Mouse (Mus musculus): ENCODE data around the gene Adgrv1. TPM values are rescaled to one million over a fixed set of nuclear protein-coding genes. Genes with fewer than 3 reads are reported as not detected.
"Not testable (repeated sequence)": the region's sequence is repeated elsewhere in the genome, so short reads cannot be mapped to it uniquely, and the experiment has no call there.

The Adgrv1 gene
- polyA plus RNA-seq, 1 experiment from 2014 or later, result 9.5 TPM

DNA sequence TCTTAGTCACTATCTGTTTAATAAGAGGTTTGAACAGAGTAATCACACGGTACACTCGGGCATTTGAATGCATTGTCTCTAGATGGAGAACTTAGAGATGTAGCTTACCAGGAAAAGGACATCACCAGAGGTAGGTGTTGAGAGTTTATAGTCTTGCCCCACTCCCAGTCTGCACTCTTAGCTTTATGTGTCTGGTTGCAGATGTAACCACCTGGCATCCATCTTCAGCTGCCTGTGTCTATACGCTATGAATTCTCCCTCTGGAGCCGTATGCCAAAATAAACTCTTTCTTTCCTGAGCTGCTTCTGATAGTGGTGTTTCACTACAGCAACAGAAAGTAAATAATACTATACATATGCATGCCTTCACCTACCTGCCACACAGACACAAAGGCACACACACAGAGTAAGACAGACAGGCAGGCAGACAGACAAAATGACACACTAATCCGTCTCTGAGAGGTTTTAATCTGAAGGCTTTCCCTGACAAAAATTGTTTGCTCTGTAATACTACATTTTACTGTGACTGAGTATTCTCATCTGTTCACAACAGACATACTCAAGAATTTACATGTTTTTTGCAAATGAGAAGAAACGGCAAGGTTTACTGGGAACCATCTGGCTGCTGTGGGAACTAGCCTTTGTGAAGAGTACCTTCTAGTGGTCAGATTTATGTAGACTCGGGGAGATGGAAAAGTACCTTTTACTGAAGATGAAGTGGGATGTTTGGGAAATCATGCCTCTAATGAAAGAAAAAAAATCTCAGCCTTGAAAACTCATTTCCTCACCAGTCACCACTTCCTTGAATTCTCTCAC lies 318.4 kb downstream of the Adgrv1 start:
- Histone ChIP-seq H3K27ac (no peak overlapping the region), H3K27me3 (replicated peaks) (no peaks in the 10 kb centered on the region), H3K9ac (no peak overlapping the region), H3K36me3 (replicated peaks) (no peaks in the 10 kb centered on the region), H3K4me3 (no peak overlapping the region), H3K4me1 (no peaks in the 10 kb centered on the region), H3K9me3 (no peaks in the 10 kb centered on the region), H3K4me2 (no peak overlapping the region)
- peak; percentile 85 for ATAC-seq (replicated peaks)
- WGBS, result 62% methylated on average over 7 of the region's 7 CpGs

GRCm38 (mm10) chr13:81312148-81312547 lies 320.8 kb downstream of the Adgrv1 start:
- H3K27ac ChIP-seq, result no peak overlapping the region
- no peaks in the 10 kb centered on the region for H3K4me1 ChIP-seq
- ATAC-seq (replicated peaks), result no peak
- 80% methylated on average over 5 of the region's 5 CpGs for WGBS
- no peak overlapping the region for H3K9ac ChIP-seq
- H3K27me3 ChIP-seq (replicated peaks), result no peaks in the 10 kb centered on the region
- no peaks in the 10 kb centered on the region for H3K9me3 ChIP-seq
- no peak overlapping the region for H3K4me3 ChIP-seq
- no peak overlapping the region for H3K4me2 ChIP-seq
- no peaks in the 10 kb centered on the region for H3K36me3 ChIP-seq (replicated peaks)

- Histone ChIP-seq H3K27me3 (replicated peaks) (no peaks in the 10 kb centered on the region), H3K4me1 (no peaks in the 10 kb centered on the region), H3K4me3 (no peak overlapping the region), H3K4me2 (no peak overlapping the region), H3K9me3 (no peaks in the 10 kb centered on the region), H3K36me3 (replicated peaks) (no peaks in the 10 kb centered on the region), H3K27ac (no peak overlapping the region), H3K9ac (no peak overlapping the region)
- 97% methylated on average over 1 of the region's 1 CpGs for WGBS
- no peak for ATAC-seq (replicated peaks)
Measured at GRCm38 (mm10) chr13:81300851-81301250, 332.1 kb downstream of the Adgrv1 start.

DNA sequence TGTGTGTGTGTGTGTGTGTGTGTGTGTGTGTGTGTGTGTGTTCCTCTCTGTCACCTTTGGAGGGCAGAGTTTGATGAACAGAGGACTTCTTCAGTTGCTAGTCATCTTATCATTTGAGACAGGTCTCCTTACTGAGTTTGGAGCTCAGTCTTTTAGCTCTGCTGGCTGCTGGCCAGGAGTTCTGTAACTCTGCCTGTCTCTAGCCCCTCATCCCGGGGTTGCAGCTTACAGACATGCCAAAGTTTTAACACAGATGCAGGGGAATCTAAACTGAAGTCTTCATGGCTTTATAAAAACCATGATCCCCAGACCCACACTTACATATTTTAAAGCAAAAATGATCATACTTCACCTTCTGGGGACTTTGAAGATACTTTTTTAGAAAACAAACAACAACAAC lies 338.8 kb downstream of the Adgrv1 start:
- 75% methylated on average over 1 of the region's 1 CpGs for WGBS
- Histone ChIP-seq H3K4me3 (no peak overlapping the region), H3K9me3 (no peaks in the 10 kb centered on the region), H3K27me3 (replicated peaks) (no peaks in the 10 kb centered on the region), H3K4me2 (no peak overlapping the region), H3K36me3 (replicated peaks) (no peaks in the 10 kb centered on the region), H3K4me1 (no peaks in the 10 kb centered on the region), H3K9ac (no peak overlapping the region), H3K27ac (no peak overlapping the region)
- no peak for ATAC-seq (replicated peaks)

DNA sequence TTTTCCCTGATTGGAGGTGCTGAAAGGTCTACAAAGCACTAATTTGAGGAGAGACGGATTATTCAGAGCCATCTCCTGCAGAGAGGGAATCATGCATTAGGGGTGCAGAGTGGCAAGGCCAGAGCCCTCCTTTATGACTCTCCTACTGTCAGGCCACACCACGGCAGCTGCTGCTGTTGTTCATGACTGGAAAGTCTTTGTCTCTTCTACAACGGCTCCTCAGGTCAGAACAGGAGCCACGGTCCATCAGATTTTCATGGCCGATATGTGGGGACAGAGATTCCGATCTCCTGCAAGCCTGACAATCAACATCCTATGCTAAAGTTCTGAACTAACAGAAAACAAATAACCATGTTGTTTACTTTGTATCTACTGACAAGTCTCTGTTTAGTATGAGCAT lies 350.8 kb downstream of the Adgrv1 start:
- Histone ChIP-seq H3K27me3 (replicated peaks) (no peaks in the 10 kb centered on the region), H3K9me3 (no peaks in the 10 kb centered on the region), H3K27ac (no peak overlapping the region), H3K9ac (no peak overlapping the region), H3K4me2 (no peak overlapping the region), H3K4me1 (no peaks in the 10 kb centered on the region), H3K4me3 (no peak overlapping the region), H3K36me3 (replicated peaks) (no peaks in the 10 kb centered on the region)
- no peak for ATAC-seq (replicated peaks)
- WGBS, result 84% methylated on average over 6 of the region's 6 CpGs

DNA sequence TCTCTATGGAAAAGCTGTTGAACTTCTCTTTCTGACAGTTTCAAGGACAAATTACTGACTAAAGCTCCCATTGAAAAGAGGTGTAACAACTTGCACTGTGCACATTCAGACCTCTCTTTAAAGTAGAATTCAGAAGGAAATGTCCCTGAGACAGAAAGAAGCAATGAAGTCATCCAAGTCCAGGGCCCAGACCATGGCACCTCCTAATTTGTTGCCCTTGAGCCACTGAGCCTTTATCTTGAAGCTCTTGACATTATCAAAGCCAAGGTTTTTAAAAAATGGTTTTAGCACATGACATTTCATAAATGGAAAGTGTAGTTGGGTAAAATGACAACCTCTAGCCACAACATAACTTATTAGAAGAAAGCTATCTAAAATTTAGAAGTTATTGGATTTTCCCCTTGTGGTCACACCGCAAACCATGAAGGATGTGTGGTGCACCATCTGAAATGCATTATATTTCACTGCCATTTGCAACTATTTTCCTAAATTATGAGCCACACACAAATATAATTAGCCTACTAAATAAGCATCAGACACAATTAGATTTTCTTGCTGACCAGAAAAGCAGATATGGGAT lies 352.2 kb downstream of the Adgrv1 start:
- Histone ChIP-seq H3K4me2 (no peak overlapping the region), H3K36me3 (replicated peaks) (no peaks in the 10 kb centered on the region), H3K4me1 (no peaks in the 10 kb centered on the region), H3K27ac (no peak overlapping the region), H3K9me3 (no peaks in the 10 kb centered on the region), H3K9ac (no peak overlapping the region), H3K4me3 (no peak overlapping the region), H3K27me3 (replicated peaks) (no peaks in the 10 kb centered on the region)
- no peak for ATAC-seq (replicated peaks)
- whole genome bisulfite sequencing, result 98% methylated on average over 1 of the region's 1 CpGs

DNA sequence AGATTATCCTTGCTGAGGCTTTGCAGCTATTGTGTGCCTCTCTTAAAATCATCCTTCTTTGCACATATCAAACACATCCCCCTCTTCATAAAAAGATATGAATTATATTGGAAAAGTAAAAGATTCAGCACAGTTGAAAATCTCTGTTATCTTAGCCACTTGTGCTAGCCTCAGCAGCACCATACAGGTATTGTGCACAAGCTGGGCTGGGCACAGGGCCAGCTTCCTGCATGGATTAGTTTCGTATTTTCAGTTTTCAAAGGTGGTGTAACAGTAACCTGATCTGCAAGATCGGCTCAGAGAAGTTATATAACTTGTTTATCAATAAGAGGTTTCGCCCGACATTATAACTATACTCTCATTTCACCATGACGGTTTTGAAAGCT lies 353.6 kb downstream of the Adgrv1 start:
- no peak overlapping the region for H3K27ac ChIP-seq
- no peaks in the 10 kb centered on the region for H3K9me3 ChIP-seq
- H3K4me2 ChIP-seq, result no peak overlapping the region
- H3K4me3 ChIP-seq, result no peak overlapping the region
- H3K4me1 ChIP-seq, result no peaks in the 10 kb centered on the region
- no peak overlapping the region for H3K9ac ChIP-seq
- ATAC-seq (replicated peaks), result no peak
- H3K27me3 ChIP-seq (replicated peaks), result no peaks in the 10 kb centered on the region
- whole genome bisulfite sequencing, result 72% methylated on average over 5 of the region's 5 CpGs
- H3K36me3 ChIP-seq (replicated peaks), result no peaks in the 10 kb centered on the region

DNA sequence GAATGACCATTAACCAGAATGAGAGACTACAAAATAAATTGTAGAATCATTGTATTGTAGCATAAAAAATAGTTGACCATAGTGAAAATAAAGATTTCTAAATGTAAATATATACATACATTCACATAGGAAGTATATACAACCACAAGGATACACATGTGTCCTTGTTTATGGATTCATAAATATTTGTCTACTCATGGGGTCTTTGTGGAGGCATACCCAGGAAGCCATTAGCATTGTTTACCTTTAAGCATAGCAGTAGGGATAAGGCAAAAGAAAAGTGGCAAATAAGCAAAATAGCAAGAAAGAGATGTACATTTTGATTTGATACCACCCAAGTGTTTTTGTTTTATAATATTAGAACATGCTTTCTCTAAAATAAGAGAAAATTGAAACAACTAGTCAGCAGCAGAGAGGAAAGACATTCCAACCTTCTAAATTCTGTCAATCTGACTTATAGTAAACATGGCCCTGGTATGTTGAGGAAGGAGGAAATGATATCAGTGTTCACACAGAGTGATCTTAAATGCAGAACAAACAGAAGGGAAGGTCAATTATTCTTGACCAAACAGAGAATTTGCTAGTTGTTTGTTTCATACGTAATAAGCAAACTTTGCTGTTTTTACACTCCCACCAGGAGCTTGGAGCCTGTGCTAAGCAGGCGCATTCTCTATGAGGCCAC lies 354.1 kb downstream of the Adgrv1 start:
- no peaks in the 10 kb centered on the region for H3K4me1 ChIP-seq
- no peaks in the 10 kb centered on the region for H3K9me3 ChIP-seq
- no peaks in the 10 kb centered on the region for H3K27me3 ChIP-seq (replicated peaks)
- 67% methylated on average over 2 of the region's 2 CpGs for WGBS
- H3K36me3 ChIP-seq (replicated peaks), result no peaks in the 10 kb centered on the region
- no peak overlapping the region for H3K4me3 ChIP-seq
- no peak for ATAC-seq (replicated peaks)
- no peak overlapping the region for H3K4me2 ChIP-seq
- H3K27ac ChIP-seq, result no peak overlapping the region
- no peak overlapping the region for H3K9ac ChIP-seq

GRCm38 (mm10) chr13:81273837-81274236 lies 359.1 kb downstream of the Adgrv1 start:
- H3K27me3 ChIP-seq (replicated peaks), result no peaks in the 10 kb centered on the region
- no peak overlapping the region for H3K4me2 ChIP-seq
- ATAC-seq (replicated peaks), result no peak
- H3K4me1 ChIP-seq, result no peaks in the 10 kb centered on the region
- no peaks in the 10 kb centered on the region for H3K36me3 ChIP-seq (replicated peaks)
- no peaks in the 10 kb centered on the region for H3K9me3 ChIP-seq
- no peak overlapping the region for H3K27ac ChIP-seq
- 84% methylated on average over 1 of the region's 1 CpGs for WGBS
- no peak overlapping the region for H3K9ac ChIP-seq
- no peak overlapping the region for H3K4me3 ChIP-seq

- no peaks in the 10 kb centered on the region for H3K4me1 ChIP-seq
- H3K4me3 ChIP-seq, result no peak overlapping the region
- H3K27me3 ChIP-seq (replicated peaks), result no peaks in the 10 kb centered on the region
- no peak overlapping the region for H3K27ac ChIP-seq
- 62% methylated on average over 6 of the region's 6 CpGs for WGBS
- H3K36me3 ChIP-seq (replicated peaks), result no peaks in the 10 kb centered on the region
- ATAC-seq (replicated peaks), result no peak
- H3K9me3 ChIP-seq, result no peaks in the 10 kb centered on the region
- no peak overlapping the region for H3K9ac ChIP-seq
- no peak overlapping the region for H3K4me2 ChIP-seq
Measured at GRCm38 (mm10) chr13:81270396-81270795, 362.6 kb downstream of the Adgrv1 start.

DNA sequence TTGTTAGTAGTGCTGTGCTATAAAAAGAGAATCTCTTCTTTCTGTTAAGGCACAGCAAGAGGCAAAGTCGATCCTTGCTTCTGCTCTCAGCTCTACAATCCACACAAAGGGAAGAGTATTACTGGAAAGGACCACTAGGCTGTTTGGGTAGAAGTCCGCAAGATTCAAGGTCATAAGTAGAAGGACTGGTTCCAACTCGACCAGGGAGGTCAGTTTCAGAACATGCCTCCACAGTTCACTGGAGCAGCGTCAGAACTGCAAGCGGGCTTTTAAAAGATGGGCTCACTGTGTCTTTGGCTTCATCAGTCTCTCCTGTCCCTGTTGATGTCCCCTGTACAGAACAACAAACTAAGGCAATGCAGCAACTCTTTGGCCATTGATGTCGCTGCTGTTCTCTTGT lies 363.9 kb downstream of the Adgrv1 start:
- no peak for ATAC-seq (replicated peaks)

GRCm38 (mm10) chr13:81267489-81267888 lies 365.5 kb downstream of the Adgrv1 start:
- not testable (repeated sequence) for H3K4me1 ChIP-seq; H3K27ac ChIP-seq; H3K4me3 ChIP-seq; H3K4me2 ChIP-seq; H3K27me3 ChIP-seq (replicated peaks); H3K36me3 ChIP-seq (replicated peaks); H3K9ac ChIP-seq; H3K9me3 ChIP-seq; ATAC-seq (replicated peaks)
- WGBS, result 73% methylated on average over 4 of the region's 4 CpGs

More for the DNA sequence above, 363.9 kb downstream of the Adgrv1 start:
- 84% methylated on average over 6 of the region's 6 CpGs for WGBS
- no peak overlapping the region for H3K27ac ChIP-seq
- no peaks in the 10 kb centered on the region for H3K27me3 ChIP-seq (replicated peaks)
- H3K9ac ChIP-seq, result no peak overlapping the region
- no peaks in the 10 kb centered on the region for H3K9me3 ChIP-seq
- no peak overlapping the region for H3K4me3 ChIP-seq
- H3K36me3 ChIP-seq (replicated peaks), result no peaks in the 10 kb centered on the region
- no peak overlapping the region for H3K4me2 ChIP-seq
- H3K4me1 ChIP-seq, result no peaks in the 10 kb centered on the region
